Mouse (Mus musculus): ENCODE data around the gene Eya3. TPM values are rescaled to one million over a fixed set of nuclear protein-coding genes. Genes with fewer than 3 reads are reported as not detected.

The Eya3 gene
- polyA plus RNA-seq, 1 experiment from 2014 or later, result 14.4 TPM

DNA sequence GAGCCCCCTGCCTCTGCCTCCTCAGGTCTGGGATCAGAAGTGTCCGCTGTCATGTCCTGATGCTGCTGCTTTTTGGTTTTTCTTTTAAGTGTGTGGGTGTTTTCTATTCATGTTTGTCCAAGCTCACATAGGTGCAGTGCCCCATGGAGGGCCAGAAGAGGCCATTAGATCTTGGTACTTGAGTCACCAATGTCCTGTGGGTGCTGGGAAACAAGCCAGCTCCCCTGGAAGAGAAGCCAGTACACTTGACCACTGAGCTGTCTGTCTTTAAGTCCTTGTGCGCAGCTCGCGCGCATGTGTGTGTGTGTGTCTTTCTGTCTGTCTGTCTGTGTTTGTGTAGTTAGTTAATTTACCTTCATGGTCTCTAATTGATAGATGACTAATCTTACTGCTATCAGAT lies 63.3 kb downstream of the Eya3 start:
- Histone ChIP-seq H3K27ac (replicated peaks) (no peak overlapping the region), H3K9me3 (replicated peaks) (no peaks in the 10 kb centered on the region), H3K36me3 (replicated peaks) (peaks cover 68% of the 10 kb centered on the region), H3K4me1 (replicated peaks) (no peaks in the 10 kb centered on the region), H3K4me3 (replicated peaks) (no peak overlapping the region), H3K4me2 (no peak overlapping the region), H3K9ac (no peak overlapping the region), H3K27me3 (no peaks in the 10 kb centered on the region)
- WGBS (ENCODE audit: insufficient replicate concordance), result 94% methylated on average over 5 of the region's 5 CpGs
- no peak for ATAC-seq (ENCODE audit: insufficient read depth)

- Histone ChIP-seq H3K4me1 (replicated peaks) (no peaks in the 10 kb centered on the region), H3K27me3 (no peaks in the 10 kb centered on the region), H3K9ac (no peak overlapping the region), H3K36me3 (replicated peaks) (peaks cover 87% of the 10 kb centered on the region), H3K4me3 (replicated peaks) (no peak overlapping the region), H3K27ac (replicated peaks) (no peak overlapping the region), H3K4me2 (no peak overlapping the region), H3K9me3 (replicated peaks) (no peaks in the 10 kb centered on the region)
- ATAC-seq (ENCODE audit: insufficient read depth), result no peak
- WGBS (ENCODE audit: insufficient replicate concordance), result 88% methylated on average over 8 of the region's 8 CpGs
Measured at GRCm38 (mm10) chr4:132706885-132707284, 68.1 kb downstream of the Eya3 start.

DNA sequence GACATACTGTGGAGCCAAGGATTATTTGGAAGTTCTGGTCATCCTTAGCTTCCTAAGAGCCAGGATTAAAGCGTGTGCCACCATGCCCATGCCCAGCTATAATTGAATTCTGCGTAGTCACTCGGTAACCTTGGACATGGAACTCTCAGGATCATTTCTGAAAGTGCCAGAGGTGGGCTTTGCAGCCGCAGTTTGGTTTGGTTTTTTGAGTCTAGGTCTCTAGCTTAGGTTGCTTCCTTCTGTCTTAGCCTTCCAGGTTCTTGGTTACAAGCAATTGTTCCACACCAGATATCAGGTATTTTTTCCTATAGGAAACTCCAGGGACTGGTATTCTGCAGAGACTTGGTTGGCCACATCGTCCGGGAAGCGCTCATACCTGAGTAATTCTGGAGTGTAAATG lies 74.4 kb downstream of the Eya3 start:
- Histone ChIP-seq H3K27ac (replicated peaks) (no peak overlapping the region), H3K4me3 (replicated peaks) (no peak overlapping the region), H3K4me2 (no peak overlapping the region), H3K9ac (no peak overlapping the region), H3K4me1 (replicated peaks) (no peaks in the 10 kb centered on the region), H3K36me3 (replicated peaks) (peaks cover 70% of the 10 kb centered on the region), H3K27me3 (no peaks in the 10 kb centered on the region), H3K9me3 (replicated peaks) (no peaks in the 10 kb centered on the region)
- WGBS (ENCODE audit: insufficient replicate concordance), result 89% methylated on average over 7 of the region's 7 CpGs
- ATAC-seq (ENCODE audit: insufficient read depth), result no peak

- Histone ChIP-seq H3K27ac (replicated peaks) (no peak overlapping the region), H3K4me3 (replicated peaks) (no peak overlapping the region), H3K4me1 (replicated peaks) (no peaks in the 10 kb centered on the region), H3K36me3 (replicated peaks) (peaks cover 59% of the 10 kb centered on the region), H3K4me2 (no peak overlapping the region), H3K27me3 (no peaks in the 10 kb centered on the region), H3K9me3 (replicated peaks) (no peaks in the 10 kb centered on the region), H3K9ac (no peak overlapping the region)
- ATAC-seq (ENCODE audit: insufficient read depth), result no peak
- 74% methylated on average over 1 of the region's 1 CpGs for WGBS (ENCODE audit: insufficient replicate concordance)
Measured at GRCm38 (mm10) chr4:132718251-132718650, 79.5 kb downstream of the Eya3 start.

- Histone ChIP-seq H3K4me1 (replicated peaks) (peaks cover 28% of the 10 kb centered on the region), H3K4me3 (replicated peaks) (no peak overlapping the region), H3K27me3 (no peaks in the 10 kb centered on the region), H3K4me2 (no peak overlapping the region), H3K9me3 (replicated peaks) (no peaks in the 10 kb centered on the region), H3K9ac (no peak overlapping the region), H3K27ac (replicated peaks) (no peak overlapping the region), H3K36me3 (replicated peaks) (peaks cover 9% of the 10 kb centered on the region)
- WGBS (ENCODE audit: insufficient replicate concordance), result 37% methylated on average over 8 of the region's 8 CpGs
- no peak for ATAC-seq (ENCODE audit: insufficient read depth)
Measured at GRCm38 (mm10) chr4:132728233-132728632, 89.4 kb downstream of the Eya3 start.

DNA sequence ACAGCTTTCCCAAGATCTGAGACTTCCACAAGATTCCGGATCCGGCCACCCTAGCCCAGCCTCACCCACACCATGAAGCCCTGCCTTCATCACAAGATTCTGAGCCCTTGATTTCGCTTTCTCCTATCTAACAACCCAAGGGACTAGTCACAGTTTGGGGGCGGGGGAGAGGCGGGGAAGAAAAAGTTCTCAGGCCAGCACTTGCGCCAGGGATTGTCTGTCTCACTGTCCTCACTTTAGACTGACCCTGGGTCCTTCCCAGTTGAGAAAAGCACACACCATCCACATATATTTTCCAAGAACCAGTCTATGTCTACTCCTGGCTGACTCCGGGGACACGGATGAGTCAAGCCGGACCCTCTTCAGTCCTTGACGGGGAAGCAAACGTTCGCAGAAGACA lies 92.8 kb downstream of the Eya3 start:
- H3K27ac ChIP-seq (replicated peaks), result no peak overlapping the region
- peaks cover 47% of the 10 kb centered on the region for H3K4me1 ChIP-seq (replicated peaks)
- H3K9ac ChIP-seq, result peak overlapping the region; percentile 56; the same call in 1 of the 2 replicates
- no peaks in the 10 kb centered on the region for H3K27me3 ChIP-seq
- 28% methylated on average over 12 of the region's 12 CpGs for WGBS (ENCODE audit: insufficient replicate concordance)
- peak overlapping the region; percentile 62 for H3K4me3 ChIP-seq (replicated peaks)
- H3K9me3 ChIP-seq (replicated peaks), result no peaks in the 10 kb centered on the region
- H3K4me2 ChIP-seq, result peak overlapping the region; percentile 87
- ATAC-seq (ENCODE audit: insufficient read depth), result no peak
- H3K36me3 ChIP-seq (replicated peaks), result no peaks in the 10 kb centered on the region

- Histone ChIP-seq H3K9me3 (replicated peaks) (no peaks in the 10 kb centered on the region), H3K27ac (replicated peaks) (no peak within 1 kb of the TSS), H3K4me2 (peak within 1 kb of the TSS; percentile 87), H3K4me1 (replicated peaks) (peaks cover 47% of the 10 kb centered on the region), H3K9ac (peak within 1 kb of the TSS; percentile 56), H3K4me3 (replicated peaks) (peak within 1 kb of the TSS; percentile 62), H3K36me3 (replicated peaks) (no peaks in the 10 kb centered on the region), H3K27me3 (no peaks in the 10 kb centered on the region)
- 1% methylated on average over 34 of the region's 34 CpGs for WGBS (ENCODE audit: insufficient replicate concordance)
- peak; percentile 87 for ATAC-seq (ENCODE audit: insufficient read depth)
Measured at GRCm38 (mm10) chr4:132732148-132732684, 93.4 kb downstream of the Eya3 start, which contains the start of gene Xkr8. Gene Xkr8 (minus strand): TSS chr4:132732546.

DNA sequence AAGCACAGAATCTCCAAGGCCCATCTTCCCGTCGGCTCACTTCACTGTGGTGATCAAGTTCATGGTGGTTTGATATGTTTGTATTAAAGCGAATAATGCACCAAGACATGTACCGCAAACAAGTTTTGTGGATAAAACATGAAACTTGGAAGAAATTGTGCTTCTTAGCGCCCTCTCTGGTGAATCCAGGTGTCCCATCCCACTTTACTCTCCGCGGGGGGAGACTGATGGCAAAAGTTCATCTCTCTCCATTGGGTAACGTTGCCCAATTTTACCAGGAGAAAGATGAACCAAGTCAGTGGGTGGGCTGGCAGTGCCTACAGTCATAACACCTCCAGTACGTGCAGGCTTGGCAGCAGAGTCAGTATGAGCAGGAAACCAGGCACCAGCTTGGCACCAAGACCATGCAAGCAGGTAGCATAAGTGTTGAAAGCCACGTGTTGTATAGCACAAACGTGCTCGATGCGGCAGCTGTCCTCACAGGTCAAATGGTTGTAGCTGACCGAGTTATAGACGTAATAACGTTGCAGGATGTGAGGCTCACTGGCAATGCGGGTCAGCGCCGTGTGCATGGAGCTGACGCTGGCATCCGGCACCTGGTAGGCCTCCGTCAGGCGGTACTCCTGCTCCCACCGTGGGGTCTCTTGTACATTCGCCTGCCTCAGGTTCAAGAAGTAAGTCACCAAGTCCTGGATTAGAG lies 94.4 kb downstream of the Eya3 start:
- 81% methylated on average over 25 of the region's 25 CpGs for WGBS (ENCODE audit: insufficient replicate concordance)
- ATAC-seq (ENCODE audit: insufficient read depth), result no peak
- Histone ChIP-seq H3K9ac (no peak overlapping the region), H3K9me3 (replicated peaks) (no peaks in the 10 kb centered on the region), H3K27ac (replicated peaks) (no peak overlapping the region), H3K27me3 (no peaks in the 10 kb centered on the region), H3K4me3 (replicated peaks) (no peak overlapping the region), H3K36me3 (replicated peaks) (no peaks in the 10 kb centered on the region), H3K4me2 (peak overlapping the region; percentile 87; the same call in 1 of the 2 replicates), H3K4me1 (replicated peaks) (peaks cover 41% of the 10 kb centered on the region)

- Histone ChIP-seq H3K4me2 (no peak overlapping the region), H3K36me3 (replicated peaks) (no peaks in the 10 kb centered on the region), H3K4me3 (replicated peaks) (no peak overlapping the region), H3K27ac (replicated peaks) (no peak overlapping the region), H3K9ac (no peak overlapping the region), H3K4me1 (replicated peaks) (peaks cover 41% of the 10 kb centered on the region), H3K9me3 (replicated peaks) (no peaks in the 10 kb centered on the region), H3K27me3 (no peaks in the 10 kb centered on the region)
- ATAC-seq (ENCODE audit: insufficient read depth), result no peak
- WGBS (ENCODE audit: insufficient replicate concordance), result 74% methylated on average over 2 of the region's 2 CpGs
Measured at GRCm38 (mm10) chr4:132734766-132735165, 96.0 kb downstream of the Eya3 start.

GRCm38 (mm10) chr4:132735389-132735788 lies 96.6 kb downstream of the Eya3 start:
- Histone ChIP-seq H3K4me1 (replicated peaks) (peaks cover 41% of the 10 kb centered on the region), H3K27ac (replicated peaks) (no peak overlapping the region), H3K9ac (no peak overlapping the region), H3K4me2 (no peak overlapping the region), H3K36me3 (replicated peaks) (no peaks in the 10 kb centered on the region), H3K27me3 (no peaks in the 10 kb centered on the region), H3K9me3 (replicated peaks) (no peaks in the 10 kb centered on the region), H3K4me3 (replicated peaks) (no peak overlapping the region)
- ATAC-seq (ENCODE audit: insufficient read depth), result no peak
- WGBS (ENCODE audit: insufficient replicate concordance), result 69% methylated on average over 2 of the region's 2 CpGs

- WGBS (ENCODE audit: insufficient replicate concordance), result 53% methylated on average over 3 of the region's 3 CpGs
- Histone ChIP-seq H3K9ac (no peak overlapping the region), H3K9me3 (replicated peaks) (no peaks in the 10 kb centered on the region), H3K4me1 (replicated peaks) (peaks cover 41% of the 10 kb centered on the region), H3K4me2 (no peak overlapping the region), H3K36me3 (replicated peaks) (no peaks in the 10 kb centered on the region), H3K27me3 (0 out of 2 replicates have a peak, but pooled peaks cover 4% of the 10 kb centered on the region), H3K4me3 (replicated peaks) (no peak overlapping the region), H3K27ac (replicated peaks) (no peak overlapping the region)
- ATAC-seq (ENCODE audit: insufficient read depth), result peak; percentile 35; the same call in 1 of the 2 replicates
Measured at GRCm38 (mm10) chr4:132735894-132736293, 97.1 kb downstream of the Eya3 start.
